Mouse (Mus musculus): ENCODE data around the gene Ddn. TPM values are rescaled to one million over a fixed set of nuclear protein-coding genes. Genes with fewer than 3 reads are reported as not detected.
A peak's percentile ranks its signal among the peaks of the same experiment; 100 is the strongest.

Gene Ddn
- polyA plus RNA-seq, 1 experiment from 2014 or later = not detected

- Histone ChIP-seq H3K4me1 (peaks cover 20% of the 10 kb centered on the region), H3K4me2 (peak within 1 kb of the TSS; percentile 85), H3K36me3 (peaks cover 19% of the 10 kb centered on the region), H3K9ac (peak within 1 kb of the TSS; percentile 92), H3K9me3 (no peaks in the 10 kb centered on the region), H3K27me3 (peaks cover 17% of the 10 kb centered on the region; the same call in 1 of the 2 replicates), H3K27ac (peak within 1 kb of the TSS; percentile 83), H3K4me3 (peak within 1 kb of the TSS; percentile 97)
- under 1% methylated on average over 76 of the region's 76 CpGs for WGBS
- ATAC-seq (ENCODE audit: insufficient number of reproducible peaks, insufficient read depth, low FRiP score, low TSS enrichment, low read depth) = peak; percentile 87
These were observed 46.4 kb downstream of the Ddn start, which contains the start of gene Arf3 for GRCm38 (mm10) chr15:98762670-98763529. TSS of gene Arf3 (minus strand) at chr15:98763214.

DNA sequence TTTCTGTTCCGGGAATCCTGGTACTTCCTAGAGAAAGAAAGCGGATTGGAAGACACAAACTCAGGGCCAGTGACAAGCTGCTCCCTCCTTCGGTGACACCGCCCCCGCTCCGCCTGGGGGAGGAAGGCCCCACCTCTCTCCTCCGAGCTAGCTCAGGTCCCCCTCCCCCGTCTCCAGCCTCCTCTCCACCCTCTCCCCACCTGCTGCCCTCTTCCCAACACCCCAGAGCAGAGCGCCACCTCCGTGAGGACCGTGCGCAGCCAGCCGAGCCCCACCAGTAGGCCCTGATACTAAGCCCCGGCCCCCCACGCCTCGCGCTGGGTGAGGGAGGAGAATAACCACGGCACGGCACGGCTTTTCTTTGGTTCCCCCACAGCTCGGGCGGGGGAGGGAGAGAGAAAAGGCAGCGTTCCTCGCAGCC is 47.1 kb downstream of the Ddn start:
- Histone ChIP-seq H3K4me1 (peaks cover 20% of the 10 kb centered on the region), H3K27ac (peak overlapping the region; percentile 83), H3K36me3 (peaks cover 23% of the 10 kb centered on the region), H3K4me3 (peak overlapping the region; percentile 97), H3K27me3 (peaks cover 17% of the 10 kb centered on the region; the same call in 1 of the 2 replicates), H3K9me3 (no peaks in the 10 kb centered on the region), H3K4me2 (peak overlapping the region; percentile 85), H3K9ac (peak overlapping the region; percentile 92)
- ATAC-seq (ENCODE audit: insufficient number of reproducible peaks, insufficient read depth, low FRiP score, low TSS enrichment, low read depth) = peak; percentile 76
- under 1% methylated on average over 24 of the region's 24 CpGs for WGBS

- H3K27ac ChIP-seq = no peak overlapping the region
- H3K27me3 ChIP-seq = no peaks in the 10 kb centered on the region
- H3K36me3 ChIP-seq = peaks cover 37% of the 10 kb centered on the region
- no peak overlapping the region for H3K4me2 ChIP-seq
- H3K9ac ChIP-seq = no peak overlapping the region
- H3K9me3 ChIP-seq = no peaks in the 10 kb centered on the region
- WGBS = 87% methylated on average over 2 of the region's 2 CpGs
- H3K4me3 ChIP-seq = no peak overlapping the region
- no peak for ATAC-seq (ENCODE audit: insufficient number of reproducible peaks, insufficient read depth, low FRiP score, low TSS enrichment, low read depth)
- no peaks in the 10 kb centered on the region for H3K4me1 ChIP-seq
These were observed 55.2 kb downstream of the Ddn start for GRCm38 (mm10) chr15:98754125-98754524.

Other genes starting within 250 kb of the Ddn start
- 63.1 and 66.2 TPM in 2 replicates for gene Ccnt1, start 238.6 kb downstream of the Ddn start, polyA plus RNA-seq (2015; fragmentation: Nextera tagmentation; extraction: Ambion mirVana)
- gene 4930415O20Rik, start 238.5 kb downstream of the Ddn start, polyA plus RNA-seq (2015; fragmentation: Nextera tagmentation; extraction: Ambion mirVana) = not detected in 2 replicates
- gene Adcy6, start 199.4 kb downstream of the Ddn start, polyA plus RNA-seq (2015; fragmentation: Nextera tagmentation; extraction: Ambion mirVana) = 11.7 and 19.5 TPM in 2 replicates
- 55.6 and 55.7 TPM in 2 replicates for gene Cacnb3, start 178.7 kb downstream of the Ddn start, polyA plus RNA-seq (2015; fragmentation: Nextera tagmentation; extraction: Ambion mirVana)
- 34.5 and 35.4 TPM in 2 replicates for gene Ddx23, start 146.6 kb downstream of the Ddn start, polyA plus RNA-seq (2015; fragmentation: Nextera tagmentation; extraction: Ambion mirVana)
- 0.50 and 0.59 TPM in 2 replicates for gene Rnd1, start 132.0 kb downstream of the Ddn start, polyA plus RNA-seq (2015; fragmentation: Nextera tagmentation; extraction: Ambion mirVana)
- gene Ccdc65, start 101.3 kb downstream of the Ddn start, polyA plus RNA-seq (2015; fragmentation: Nextera tagmentation; extraction: Ambion mirVana) = 0.94 and 1.3 TPM in 2 replicates
- gene Fkbp11, start 81.3 kb downstream of the Ddn start, polyA plus RNA-seq (2015; fragmentation: Nextera tagmentation; extraction: Ambion mirVana) = 40.9 and 48.3 TPM in 2 replicates
- gene Arf3, start 46.3 kb downstream of the Ddn start, polyA plus RNA-seq (2015; fragmentation: Nextera tagmentation; extraction: Ambion mirVana) = 44.1 and 44.6 TPM in 2 replicates
- gene Wnt10b, start 31.3 kb downstream of the Ddn start, polyA plus RNA-seq (2015; fragmentation: Nextera tagmentation; extraction: Ambion mirVana) = 4.9 and 5.3 TPM in 2 replicates
- not detected in 2 replicates for gene Wnt1, start 19.6 kb downstream of the Ddn start, polyA plus RNA-seq (2015; fragmentation: Nextera tagmentation; extraction: Ambion mirVana)
- 90.4 and 92.5 TPM in 2 replicates for gene Prkag1, start 22.0 kb upstream of the Ddn start, polyA plus RNA-seq (2015; fragmentation: Nextera tagmentation; extraction: Ambion mirVana)
- gene Kmt2d, start 61.7 kb upstream of the Ddn start, polyA plus RNA-seq (2015; fragmentation: Nextera tagmentation; extraction: Ambion mirVana) = 14.4 and 15.2 TPM in 2 replicates
- 22.9 and 23.4 TPM in 2 replicates for gene Rhebl1, start 85.0 kb upstream of the Ddn start, polyA plus RNA-seq (2015; fragmentation: Nextera tagmentation; extraction: Ambion mirVana)
- 0.52 and 0.54 TPM in 2 replicates for gene Dhh, start 89.0 kb upstream of the Ddn start, polyA plus RNA-seq (2015; fragmentation: Nextera tagmentation; extraction: Ambion mirVana)
- gene Lmbr1l, start 108.7 kb upstream of the Ddn start, polyA plus RNA-seq (2015; fragmentation: Nextera tagmentation; extraction: Ambion mirVana) = 26.8 and 27.8 TPM in 2 replicates
- gene Tuba1b, start 125.1 kb upstream of the Ddn start, polyA plus RNA-seq (2015; fragmentation: Nextera tagmentation; extraction: Ambion mirVana) = 1,422 and 1,651 TPM in 2 replicates
- not detected in 2 replicates for gene Gm49450, start 144.1 kb upstream of the Ddn start, polyA plus RNA-seq (2015; fragmentation: Nextera tagmentation; extraction: Ambion mirVana)
- gene Tuba1a, start 144.2 kb upstream of the Ddn start, polyA plus RNA-seq (2015; fragmentation: Nextera tagmentation; extraction: Ambion mirVana) = 1,291 and 1,480 TPM in 2 replicates
- 109 and 124 TPM in 2 replicates for gene Tuba1c, start 220.4 kb upstream of the Ddn start, polyA plus RNA-seq (2015; fragmentation: Nextera tagmentation; extraction: Ambion mirVana)
- 1.8 and 7.1 TPM in 2 replicates for gene Prph, start 245.7 kb upstream of the Ddn start, polyA plus RNA-seq (2015; fragmentation: Nextera tagmentation; extraction: Ambion mirVana)

All from embryonic facial prominence, embryonic 13.5 days (tissue).